Mouse (Mus musculus) gastrocnemius, postnatal 25 days (tissue): ENCODE data around the gene Amacr. TPM values are rescaled to one million over a fixed set of nuclear protein-coding genes. Genes with fewer than 3 reads are reported as not detected.
"Not testable (repeated sequence)": the region's sequence is repeated elsewhere in the genome, so short reads cannot be mapped to it uniquely, and the experiment has no call there.

ENCODE experiments used
- DNase-seq: peaks from one replicate; pipeline ENCODE4 v3.0.0; 2022
- total RNA-seq, 2 experiments: library from RNA; stranded (reverse); gene quantifications; 1 replicate in 1 of 2; 2 replicates in 1 of 2; pipeline ENCODE4 v1.2.3; 2021

Gene Amacr
- total RNA-seq, 2 experiments from 2014 or later, result 16.3 to 19.7 TPM

DNA sequence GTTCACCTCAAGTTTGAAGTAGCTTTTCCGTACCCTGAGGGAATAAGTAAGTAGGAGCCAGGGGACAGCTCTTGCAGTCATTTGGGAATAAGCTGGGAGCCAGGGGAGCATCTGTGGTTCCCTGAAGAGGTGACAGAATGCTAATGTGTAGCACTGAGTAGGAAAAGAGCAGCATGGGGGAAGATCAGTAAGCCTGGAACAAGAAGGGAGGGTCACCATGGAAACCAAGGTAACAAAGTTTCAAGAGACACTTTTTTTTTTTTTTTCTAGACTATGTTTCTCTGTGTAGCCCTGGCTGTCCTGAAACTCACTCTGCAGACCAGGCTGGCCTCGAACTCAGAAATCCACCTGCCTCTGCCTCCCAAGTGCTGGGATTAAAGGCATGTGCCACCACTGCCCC is 4.9 kb downstream of the Amacr start:
- not testable (repeated sequence) for DNase-seq

DNA sequence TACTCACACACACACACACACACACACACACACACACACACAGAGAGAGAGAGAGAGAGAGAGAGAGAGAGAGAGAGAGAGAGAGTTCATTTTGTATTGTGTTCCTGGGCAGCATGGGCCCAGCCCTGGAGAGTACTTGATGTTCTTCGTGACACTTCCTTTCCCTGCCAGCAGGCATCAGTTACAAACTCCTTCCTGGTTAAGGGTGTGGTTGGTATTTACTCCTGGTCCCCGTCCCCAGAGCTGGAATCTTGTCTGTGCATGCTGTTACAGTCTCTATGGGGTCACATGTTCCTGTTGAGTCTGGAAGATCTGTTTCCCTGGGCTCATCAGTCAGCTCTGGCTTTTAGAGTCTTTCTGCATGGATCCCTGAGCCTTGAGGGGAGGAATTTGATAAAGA is 8.9 kb downstream of the Amacr start:
- DNase-seq, result no peak

DNA sequence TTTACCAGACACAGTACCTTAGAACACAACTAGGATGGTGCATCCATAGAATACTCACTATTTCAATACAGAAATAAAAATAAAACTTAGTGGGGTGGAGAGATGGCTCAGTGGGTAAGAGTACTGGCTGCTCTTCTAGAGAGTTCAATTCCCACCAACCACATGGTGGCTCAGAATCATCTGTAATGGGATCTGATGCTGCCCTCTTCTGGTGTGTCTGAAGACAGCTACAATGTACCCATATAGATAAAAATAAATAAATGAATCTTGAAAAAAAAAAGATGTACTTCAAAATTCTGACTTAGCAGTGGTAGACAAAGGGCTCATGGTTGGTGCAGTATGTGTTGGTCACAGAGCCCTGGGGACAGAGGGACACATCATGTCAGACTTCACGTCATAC is 10.0 kb downstream of the Amacr start:
- DNase-seq, result no peak

DNA sequence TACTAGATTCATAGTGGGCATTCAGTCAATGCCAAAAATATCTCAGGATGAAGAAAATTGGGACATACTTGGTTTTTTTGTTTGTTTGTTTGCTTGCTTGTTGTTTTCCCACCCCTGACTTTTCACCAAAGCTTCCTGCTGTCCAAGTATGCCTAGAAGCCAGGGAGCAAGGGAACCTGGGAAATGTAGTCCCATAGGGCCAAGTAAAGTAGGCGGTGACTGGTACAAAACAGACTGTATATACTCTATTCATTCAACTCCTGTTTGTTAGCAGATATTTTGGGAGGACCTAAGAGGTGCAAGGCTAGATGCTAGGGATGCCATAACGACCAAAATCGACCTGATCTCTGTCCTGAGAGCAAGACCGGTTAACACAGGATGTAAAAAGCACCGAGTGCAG is 18.3 kb downstream of the Amacr start:
- no peak for DNase-seq

DNA sequence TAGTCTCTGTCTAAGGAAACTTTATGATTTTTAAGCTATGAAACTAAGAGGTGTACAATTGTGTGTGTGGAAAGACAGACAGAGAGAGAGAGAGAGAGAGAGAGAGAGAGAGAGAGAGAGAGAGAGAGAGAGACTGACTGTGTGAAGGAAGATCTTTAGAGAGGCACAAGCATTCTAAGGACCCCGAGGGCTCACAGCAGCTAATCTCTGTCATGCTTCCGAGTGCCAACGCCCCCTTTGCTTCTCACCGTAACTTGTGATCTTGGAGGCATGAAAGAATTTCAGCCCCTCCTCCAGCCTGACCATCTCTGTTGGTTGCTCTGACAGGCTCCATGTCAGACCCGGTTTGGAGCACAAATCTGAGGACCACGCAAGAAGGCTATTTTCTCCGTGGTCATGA is 18.9 kb downstream of the Amacr start, which contains the start of gene Slc45a2:
Gene Slc45a2 (plus strand): TSS at position 301 of the 400 bp plus-strand sequence.
- no peak for DNase-seq

DNA sequence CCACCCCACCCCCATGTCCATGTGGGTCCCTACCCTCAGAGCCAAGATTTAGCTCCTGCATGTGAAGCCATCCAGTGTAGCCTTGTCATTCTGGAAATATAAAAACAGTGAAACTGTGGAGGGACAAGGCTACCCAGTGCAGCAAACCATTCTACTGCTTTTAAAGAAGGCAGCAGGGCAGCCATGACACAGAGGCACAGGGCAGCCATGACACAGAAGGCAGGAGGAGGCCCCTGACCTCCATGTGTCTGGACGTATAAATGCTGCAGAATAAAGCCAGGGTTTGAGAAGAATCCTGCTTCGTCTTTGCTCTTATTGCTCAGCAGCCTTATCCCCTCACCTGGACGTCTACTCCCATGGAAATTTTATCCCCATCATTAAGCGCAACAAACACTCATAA is 22.2 kb downstream of the Amacr start:
- no peak for DNase-seq

DNA sequence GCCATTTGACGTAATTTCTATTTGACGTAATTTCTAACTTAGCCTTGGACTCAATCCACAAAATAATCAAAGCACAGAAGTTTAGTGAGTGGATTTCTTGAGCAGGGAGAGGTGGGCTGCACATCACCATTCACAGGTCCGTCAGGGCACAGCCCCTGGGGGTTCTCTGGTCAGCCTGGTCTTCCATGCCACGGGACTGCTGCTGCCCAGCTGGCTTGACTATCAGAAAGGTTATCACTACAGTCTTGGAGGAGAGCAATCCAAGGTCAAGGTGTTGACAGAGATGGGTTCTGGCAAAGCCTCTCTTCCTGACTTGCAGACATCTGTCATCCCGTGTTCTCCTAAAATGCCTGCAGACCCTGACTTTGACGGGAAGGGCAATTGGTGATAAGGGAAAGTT is 23.1 kb downstream of the Amacr start:
- no peak for DNase-seq

DNA sequence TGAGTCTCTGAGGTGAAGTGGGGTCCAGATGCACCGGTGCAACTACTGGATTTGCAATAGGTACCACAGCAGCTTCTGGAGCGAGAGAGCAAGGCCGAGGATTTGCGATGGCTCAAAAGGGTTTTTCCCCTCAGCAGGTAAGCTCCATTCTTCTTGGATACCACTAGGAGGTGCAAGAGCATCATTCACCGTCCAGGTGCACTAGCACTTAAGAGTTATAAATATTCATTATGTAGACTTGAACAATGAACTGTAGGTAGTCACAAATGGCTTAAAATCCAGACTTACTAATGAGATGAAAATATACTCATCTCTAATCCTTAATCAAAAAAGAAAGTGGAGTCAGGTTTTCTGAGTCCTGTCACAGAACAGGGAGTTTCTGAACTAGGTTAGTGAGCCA is 27.2 kb downstream of the Amacr start:
- no peak for DNase-seq

DNA sequence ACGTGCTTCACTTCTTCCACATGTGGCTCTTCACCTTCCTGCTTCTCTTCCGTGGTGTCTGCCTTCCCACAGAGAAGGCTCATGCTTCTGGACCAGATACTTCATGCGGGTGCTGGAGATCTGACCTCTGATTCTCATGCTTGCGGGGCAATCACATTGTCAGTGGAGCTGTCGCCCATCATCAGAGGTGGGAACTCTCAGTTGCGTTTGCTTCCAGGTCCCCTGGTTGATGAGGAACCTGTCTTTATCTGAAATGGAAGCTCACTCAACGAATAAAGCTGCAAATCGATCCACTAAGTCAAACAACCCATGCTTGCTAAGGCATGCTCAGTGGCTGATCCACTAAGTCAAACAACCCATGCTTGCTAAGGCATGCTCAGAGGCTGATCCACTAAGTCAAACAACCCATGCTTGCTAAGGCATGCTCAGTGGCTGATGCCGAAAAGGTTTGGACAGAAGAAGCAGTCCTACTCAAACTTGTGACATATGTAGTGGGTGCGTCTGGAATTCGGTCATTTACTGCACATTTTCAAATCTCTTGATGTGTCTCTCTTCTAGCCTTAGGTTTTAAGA is 29.5 kb downstream of the Amacr start:
- DNase-seq, result no peak

DNA sequence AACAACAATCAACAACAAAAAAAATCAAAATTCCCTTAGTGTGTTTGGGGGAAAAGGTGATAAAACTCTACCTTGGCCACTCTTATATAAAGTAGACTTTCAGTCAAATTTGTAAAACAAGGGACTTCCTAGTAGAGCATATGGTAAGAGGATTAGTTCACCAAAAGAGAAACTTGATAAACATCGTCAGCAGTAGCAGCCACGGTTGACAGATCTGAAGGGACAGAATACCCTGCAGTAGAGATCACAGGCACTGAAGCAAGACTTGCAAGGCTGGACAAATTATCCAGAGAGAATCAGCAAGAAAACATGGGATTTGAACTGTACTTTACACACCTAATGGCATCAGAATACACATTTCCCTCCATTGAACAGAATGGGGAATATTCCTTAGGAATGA is 33.4 kb downstream of the Amacr start:
- DNase-seq, result no peak

DNA sequence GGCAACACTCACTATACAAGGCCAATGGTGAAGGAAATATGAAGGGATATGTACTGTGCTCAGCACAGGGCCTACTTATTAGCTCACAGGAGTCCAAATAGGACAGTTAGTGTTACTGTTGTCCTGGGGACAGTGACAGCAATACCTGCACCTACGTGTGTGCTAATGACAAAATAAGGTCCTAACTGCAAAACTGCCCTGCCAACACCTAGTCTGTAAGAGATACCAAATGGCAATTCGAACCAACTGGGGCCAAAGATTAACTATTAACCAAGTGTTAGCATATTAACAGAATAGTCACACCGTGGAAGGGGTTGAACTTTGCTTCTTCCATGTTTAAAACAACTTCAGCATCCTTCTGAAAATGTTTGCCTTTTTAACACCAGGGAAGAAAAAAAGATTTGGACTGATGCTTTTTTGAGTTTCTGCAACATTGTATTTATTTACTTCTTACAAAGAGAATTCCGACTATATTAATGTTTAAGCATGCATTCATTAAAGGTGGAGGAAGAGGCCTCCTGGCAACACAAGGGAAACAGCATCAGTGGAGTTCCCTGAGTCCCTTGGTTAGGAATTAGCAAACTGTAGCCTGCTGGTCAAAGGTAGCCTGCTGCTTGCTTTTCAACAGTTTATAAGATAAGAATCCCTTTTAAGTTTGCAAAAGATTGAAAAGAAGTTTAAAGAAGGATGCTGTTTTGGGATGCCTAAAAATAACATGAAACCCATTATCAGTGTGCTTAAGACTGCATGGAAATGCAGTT is 45.4 kb downstream of the Amacr start:
- DNase-seq, result no peak

DNA sequence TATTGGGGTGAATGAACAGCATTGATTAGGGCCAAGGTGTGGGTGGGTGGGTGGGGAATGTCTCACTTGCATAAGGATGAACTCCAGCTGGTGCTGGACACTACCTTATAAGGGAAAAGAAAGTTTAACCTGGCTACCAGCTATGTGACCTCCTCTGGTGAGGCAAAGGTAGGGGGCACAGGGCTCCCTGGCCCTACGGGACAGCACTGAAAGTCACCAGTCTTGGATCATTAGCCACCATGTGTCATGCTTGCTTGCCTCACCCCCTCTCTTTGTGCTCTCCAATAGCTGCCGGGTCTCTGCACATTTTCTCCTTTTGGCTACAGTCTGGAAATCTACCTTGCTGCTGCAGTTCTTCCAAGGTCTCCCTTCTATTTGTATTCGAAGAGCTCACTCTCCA is 48.6 kb downstream of the Amacr start:
- no peak for DNase-seq

DNA sequence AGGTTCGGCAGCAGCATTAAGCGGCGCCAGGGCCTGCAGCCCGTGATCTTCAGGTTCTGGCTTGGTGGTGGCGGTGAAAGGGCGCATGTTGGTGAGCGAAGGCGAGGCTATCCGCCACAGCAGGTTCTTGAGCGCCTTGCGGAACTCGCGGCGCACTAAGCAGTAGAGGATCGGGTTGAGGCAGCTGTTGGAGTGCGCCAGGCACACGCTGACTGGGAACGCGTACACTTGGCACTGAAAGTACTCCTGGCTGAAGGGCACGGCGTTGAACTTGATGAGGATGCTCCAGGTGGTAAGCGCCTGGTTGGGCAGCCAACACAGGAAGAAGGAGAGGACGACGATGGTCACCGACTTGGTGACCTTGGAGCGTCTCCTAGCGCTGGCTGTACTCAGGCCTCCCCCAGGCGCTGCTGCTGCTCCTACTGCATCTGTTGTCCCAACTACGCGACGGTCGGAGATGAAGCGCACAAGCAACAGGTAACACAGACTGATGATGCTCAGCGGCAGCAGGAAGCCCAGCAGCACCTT is 54.5 kb downstream of the Amacr start:
- no peak for DNase-seq

DNA sequence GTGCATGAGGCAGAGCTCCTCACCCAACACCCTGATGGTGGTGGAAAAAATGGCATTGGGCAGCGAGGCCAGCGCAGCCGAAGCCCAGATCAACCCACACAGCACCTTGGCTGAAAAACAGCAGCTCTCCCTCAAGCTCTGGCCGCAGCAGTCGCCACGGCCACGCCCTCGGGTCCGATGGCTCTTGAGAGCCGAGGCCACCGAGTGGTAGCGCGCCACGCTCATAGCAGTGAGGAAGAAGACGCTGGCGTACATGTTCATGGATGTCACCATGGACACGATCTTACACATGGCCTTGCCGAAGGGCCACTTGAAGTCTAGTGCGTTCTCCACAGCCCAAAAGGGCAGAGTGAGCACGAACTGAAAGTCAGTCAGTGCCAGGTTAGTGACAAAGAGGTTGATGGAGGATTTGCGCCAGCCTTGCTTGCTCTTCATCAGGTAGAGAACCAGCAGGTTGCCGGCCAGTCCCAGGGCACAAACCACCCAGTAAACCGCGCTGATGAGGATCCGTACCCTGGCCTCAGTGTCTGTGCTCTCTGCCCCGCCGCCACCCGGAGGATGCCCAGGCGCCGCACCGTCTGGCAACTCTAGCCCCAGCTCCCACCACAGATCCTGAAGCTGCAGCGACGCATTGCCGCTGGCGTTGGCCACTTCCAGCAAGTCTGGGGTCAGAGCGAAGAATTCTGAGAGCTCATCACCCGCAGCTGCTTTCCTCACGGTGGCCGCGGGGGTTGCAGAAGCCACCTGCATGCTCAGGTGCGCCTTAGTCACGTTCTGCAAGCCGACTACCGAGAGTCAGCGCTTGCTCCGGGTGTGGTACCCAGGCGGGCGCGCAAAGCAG is 55.2 kb downstream of the Amacr start:
- DNase-seq, result peak; percentile 8

DNA sequence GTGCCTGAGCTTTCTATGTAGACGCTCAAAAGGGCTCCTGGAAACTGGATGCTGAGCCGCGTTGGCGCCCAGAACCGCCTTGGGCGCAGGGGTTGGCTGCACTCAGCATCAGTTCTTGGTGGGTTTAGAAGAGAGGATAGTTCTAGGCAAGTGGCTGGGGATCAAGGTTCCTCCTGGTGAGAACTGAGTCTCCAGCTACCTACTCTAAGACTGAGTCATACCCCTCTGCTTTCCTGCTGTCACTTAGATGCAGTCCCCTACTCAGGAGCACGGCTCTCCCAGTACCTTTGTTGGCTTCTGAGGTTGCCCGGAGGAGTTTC is 55.8 kb downstream of the Amacr start:
- no peak for DNase-seq

DNA sequence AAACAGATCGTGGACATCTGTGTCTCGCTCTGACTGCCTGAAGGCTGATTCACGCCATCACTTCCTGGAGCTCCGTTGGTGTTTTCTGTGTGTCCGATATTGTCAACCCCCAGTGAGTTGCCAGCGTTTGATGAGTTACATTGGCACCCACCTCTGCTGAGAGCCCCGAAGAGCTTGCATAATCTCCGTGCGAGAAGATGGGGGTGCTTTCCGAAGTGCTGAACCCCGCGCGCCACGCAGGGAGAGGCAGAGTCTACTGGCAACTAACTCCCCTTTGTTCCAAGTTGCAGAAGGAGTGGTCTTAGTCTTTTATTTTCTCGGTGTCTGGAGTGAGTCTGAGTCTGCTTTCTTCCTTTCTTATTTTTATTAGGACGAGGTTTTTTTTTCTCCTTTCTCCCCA is 56.2 kb downstream of the Amacr start, which contains the start of gene Rxfp3:
Gene Rxfp3 (minus strand): TSS at position 281 of the 400 bp plus-strand sequence.
- no peak for DNase-seq

DNA sequence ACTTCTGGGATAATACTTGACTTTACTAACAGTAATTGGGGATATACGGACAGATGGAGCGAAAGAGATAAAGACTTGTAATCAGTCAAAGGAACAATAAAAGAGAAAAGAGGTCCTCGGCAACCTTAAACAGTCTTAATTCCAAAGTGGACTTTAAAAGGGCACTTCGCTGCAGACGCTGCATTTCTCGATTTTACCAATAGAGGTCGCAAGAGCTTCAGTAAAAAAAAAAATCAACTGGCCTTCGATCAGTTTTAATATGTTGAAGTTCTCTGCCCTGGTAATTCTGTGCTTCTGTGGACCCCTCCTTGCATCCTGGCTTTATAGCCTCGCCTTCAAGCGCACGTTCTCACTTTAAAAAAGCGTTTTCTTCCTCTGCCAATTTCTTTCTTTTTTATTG is 56.9 kb downstream of the Amacr start:
- DNase-seq, result no peak

DNA sequence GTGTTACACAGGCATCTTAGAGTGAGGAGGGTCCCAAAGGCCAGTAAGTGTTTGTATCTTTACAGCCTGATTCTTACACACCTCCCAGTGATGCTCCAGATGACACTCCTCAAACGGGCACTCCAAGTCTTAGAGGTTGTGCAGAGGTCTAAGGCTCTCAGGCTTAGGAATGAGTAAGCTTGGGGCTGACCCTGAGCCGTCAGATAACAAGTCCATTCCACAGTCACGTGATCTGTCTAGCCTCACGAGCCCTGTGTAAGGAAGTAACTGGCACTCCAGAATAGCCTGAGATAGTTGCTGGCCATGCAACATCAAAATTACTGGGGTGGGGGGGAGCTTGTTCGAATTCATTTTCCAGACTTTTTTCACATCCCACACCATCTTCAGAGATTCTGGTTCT is 58.5 kb downstream of the Amacr start:
- no peak for DNase-seq

DNA sequence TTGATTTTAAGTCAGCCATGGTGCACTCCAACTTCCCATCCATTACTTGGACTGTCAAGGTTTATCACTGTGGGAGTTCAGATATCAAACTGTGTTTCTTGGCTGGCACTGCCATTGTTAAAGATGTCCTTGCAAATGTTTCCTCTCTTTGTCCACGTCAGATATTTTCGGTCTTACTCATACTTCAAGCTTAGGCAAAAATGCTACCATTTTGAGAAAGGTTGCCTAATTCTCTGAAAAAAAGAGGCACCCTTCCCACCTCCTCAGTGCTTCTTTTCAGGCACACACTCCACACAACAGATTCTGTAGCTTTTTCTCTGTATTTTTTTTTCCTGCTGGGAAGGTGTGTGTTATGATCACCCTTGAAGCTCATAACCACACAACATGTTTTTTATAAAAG is 59.7 kb downstream of the Amacr start:
- no peak for DNase-seq

DNA sequence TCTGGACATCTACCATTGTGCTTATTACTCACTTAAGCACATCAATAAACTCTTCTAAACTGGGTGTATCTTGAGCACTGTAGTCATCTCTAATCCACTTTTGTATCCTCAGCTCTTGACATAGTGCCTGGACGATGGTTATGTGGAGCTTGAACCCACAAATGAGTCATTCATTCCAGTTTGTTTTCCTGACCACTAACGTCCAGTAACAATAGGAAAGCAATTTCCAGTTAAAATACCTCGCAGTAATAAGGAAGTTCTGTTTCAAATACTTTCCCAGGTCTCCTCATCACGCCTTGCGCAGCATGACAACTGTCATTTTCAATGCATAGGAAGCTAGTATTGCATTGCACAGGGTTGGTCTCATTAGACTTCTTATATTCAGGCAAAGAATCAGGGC is 61.3 kb downstream of the Amacr start:
- DNase-seq, result no peak
